Mouse (Mus musculus): Measurements from ENCODE around the gene Ppp1ca.

Gene Ppp1ca

GRCm38 (mm10) chr19:4162646-4163542 is 29.0 kb upstream of the Ppp1ca start, which contains the start of gene Rps6kb2:
Gene Rps6kb2, minus strand, starts transcription at chr19:4163354.
- Histone ChIP-seq H3K27me3 (ENCODE audit: insufficient read depth, low read length) (no peaks in the 10 kb centered on the region), H3K36me3 (ENCODE audit: insufficient read depth, low read length) (peaks cover 38% of the 10 kb centered on the region), H3K4me1 (replicated peaks; ENCODE audit: low read depth, low read length) (peaks cover 60% of the 10 kb centered on the region), H3K9me3 (ENCODE audit: low read length) (no peaks in the 10 kb centered on the region), H3K4me3 (replicated peaks; ENCODE audit: low read length) (peak within 1 kb of the TSS; percentile 89)
- TF ChIP-seq POU5F1 (IDR thresholded peaks at IDR 0.05; ENCODE audit: borderline replicate concordance, low read length) (no peak), CTCF (conservative IDR thresholded peaks at IDR 0.05; ENCODE audit: low read length) (no peak), NANOG (IDR thresholded peaks at IDR 0.05; ENCODE audit: borderline replicate concordance, low read length) (no peak)

- H3K27me3 ChIP-seq (ENCODE audit: insufficient read depth, low read length): no peaks in the 10 kb centered on the region
- peaks cover 32% of the 10 kb centered on the region for H3K36me3 ChIP-seq (ENCODE audit: insufficient read depth, low read length)
- peak overlapping the region; percentile 89 for H3K4me3 ChIP-seq (replicated peaks; ENCODE audit: low read length)
- TF ChIP-seq POU5F1 (IDR thresholded peaks at IDR 0.05; ENCODE audit: borderline replicate concordance, low read length): no peak
- no peak for TF ChIP-seq NANOG (IDR thresholded peaks at IDR 0.05; ENCODE audit: borderline replicate concordance, low read length)
- no peak for TF ChIP-seq CTCF (conservative IDR thresholded peaks at IDR 0.05; ENCODE audit: low read length)
- H3K9me3 ChIP-seq (ENCODE audit: low read length): no peaks in the 10 kb centered on the region
- H3K4me1 ChIP-seq (replicated peaks; ENCODE audit: low read depth, low read length): peaks cover 66% of the 10 kb centered on the region
These were observed 28.4 kb upstream of the Ppp1ca start for GRCm38 (mm10) chr19:4163543-4163887.

DNA sequence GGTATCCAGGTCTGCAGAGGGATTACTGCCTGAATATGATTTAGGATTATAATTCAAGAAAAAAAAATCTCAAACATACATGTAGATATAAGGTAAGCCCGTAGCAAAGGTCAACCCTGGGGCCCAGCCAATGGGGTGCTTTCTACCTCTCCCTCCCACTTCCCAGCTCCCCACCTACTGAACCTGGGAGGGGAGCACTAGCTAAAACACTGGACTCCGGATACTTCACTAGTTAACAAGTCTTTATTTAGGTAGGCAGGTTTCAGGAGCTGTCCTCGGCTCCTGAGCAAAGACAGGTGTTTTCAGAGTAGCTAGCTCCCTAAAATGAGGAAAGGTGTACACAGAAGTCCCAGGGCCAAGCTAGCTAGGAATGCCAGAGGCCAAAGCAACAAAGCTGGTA is 27.8 kb upstream of the Ppp1ca start:
- Histone ChIP-seq H3K27me3 (ENCODE audit: insufficient read depth, low read length) (no peaks in the 10 kb centered on the region), H3K4me3 (replicated peaks; ENCODE audit: low read length) (peak overlapping the region; percentile 89), H3K4me1 (replicated peaks; ENCODE audit: low read depth, low read length) (peaks cover 70% of the 10 kb centered on the region), H3K9me3 (ENCODE audit: low read length) (no peaks in the 10 kb centered on the region), H3K36me3 (ENCODE audit: insufficient read depth, low read length) (peaks cover 26% of the 10 kb centered on the region)
- no peak for TF ChIP-seq CTCF (conservative IDR thresholded peaks at IDR 0.05; ENCODE audit: low read length)
- no peak for TF ChIP-seq POU5F1 (IDR thresholded peaks at IDR 0.05; ENCODE audit: borderline replicate concordance, low read length)
- TF ChIP-seq NANOG (IDR thresholded peaks at IDR 0.05; ENCODE audit: borderline replicate concordance, low read length): no peak

DNA sequence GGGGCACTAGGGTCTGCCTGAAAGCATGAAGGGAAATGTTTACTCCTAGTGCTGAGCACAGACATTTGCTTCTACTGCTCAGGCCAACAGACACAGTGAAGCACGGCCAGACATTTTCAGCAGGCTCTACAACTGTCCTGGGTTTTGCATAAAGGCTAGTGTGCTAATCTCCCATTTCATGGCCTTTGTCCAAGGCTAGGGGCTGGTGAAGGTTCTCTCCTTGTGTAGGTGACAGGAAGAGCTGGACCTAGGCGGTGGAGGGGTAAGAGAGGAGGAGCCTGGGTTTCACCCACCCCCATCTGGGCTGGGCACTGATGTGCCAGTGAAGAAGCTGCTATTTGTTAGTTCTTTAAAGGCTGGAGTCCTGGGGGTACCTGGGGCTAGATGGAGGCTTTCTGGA is 27.1 kb upstream of the Ppp1ca start:
- Histone ChIP-seq H3K4me1 (replicated peaks; ENCODE audit: low read depth, low read length) (peaks cover 70% of the 10 kb centered on the region), H3K4me3 (replicated peaks; ENCODE audit: low read length) (no peak overlapping the region), H3K36me3 (ENCODE audit: insufficient read depth, low read length) (peaks cover 20% of the 10 kb centered on the region), H3K9me3 (ENCODE audit: low read length) (no peaks in the 10 kb centered on the region), H3K27me3 (ENCODE audit: insufficient read depth, low read length) (no peaks in the 10 kb centered on the region)
- TF ChIP-seq CTCF (conservative IDR thresholded peaks at IDR 0.05; ENCODE audit: low read length) (no peak), NANOG (IDR thresholded peaks at IDR 0.05; ENCODE audit: borderline replicate concordance, low read length) (no peak), POU5F1 (IDR thresholded peaks at IDR 0.05; ENCODE audit: borderline replicate concordance, low read length) (no peak)

DNA sequence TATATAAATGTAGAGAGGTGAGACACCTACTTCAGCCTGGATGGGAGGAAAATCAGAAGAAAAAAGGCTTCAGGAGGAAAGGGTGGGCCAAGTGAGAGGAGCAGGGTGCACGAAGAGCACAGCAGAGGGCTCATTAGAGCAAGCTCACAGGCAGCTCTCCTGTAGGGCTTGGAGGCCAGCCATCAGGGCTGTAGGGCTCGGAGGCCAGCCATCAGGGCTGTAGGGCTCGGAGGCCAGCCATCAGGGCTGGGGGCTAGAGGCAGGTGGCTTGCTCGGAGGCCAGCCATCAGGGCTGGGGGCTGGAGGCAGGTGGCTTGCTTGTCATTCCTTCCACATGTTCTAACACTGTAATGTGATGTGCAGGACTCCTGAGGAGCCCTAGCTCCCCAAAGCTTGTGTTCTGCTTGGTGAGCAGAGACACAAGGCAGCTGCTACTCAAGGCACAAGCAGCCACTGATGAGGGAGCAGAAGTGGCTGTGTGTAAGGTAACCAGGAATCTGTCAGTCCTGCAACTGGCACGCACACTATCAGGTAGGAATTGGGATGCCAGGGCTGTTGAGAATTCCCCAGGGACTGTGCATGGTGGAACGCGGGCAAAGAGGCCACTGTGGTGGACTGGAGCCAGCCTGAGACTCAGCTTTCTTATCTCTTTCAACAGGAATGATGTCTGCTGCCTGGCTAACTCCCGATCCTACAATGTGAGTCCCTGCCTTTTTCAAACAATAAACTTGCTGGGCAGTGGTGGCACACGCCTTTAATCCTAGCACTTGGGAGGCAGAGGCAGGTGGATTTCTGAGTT is 25.0 kb upstream of the Ppp1ca start:
- Histone ChIP-seq H3K4me1 (replicated peaks; ENCODE audit: low read depth, low read length) (peaks cover 80% of the 10 kb centered on the region), H3K27me3 (ENCODE audit: insufficient read depth, low read length) (peaks cover 6% of the 10 kb centered on the region; the same call in 1 of the 2 replicates), H3K4me3 (replicated peaks; ENCODE audit: low read length) (no peak overlapping the region), H3K9me3 (ENCODE audit: low read length) (no peaks in the 10 kb centered on the region), H3K36me3 (ENCODE audit: insufficient read depth, low read length) (0 out of 2 replicates have a peak, but pooled peaks cover under 1% of the 10 kb centered on the region)
- no peak for TF ChIP-seq CTCF (conservative IDR thresholded peaks at IDR 0.05; ENCODE audit: low read length)
- no peak for TF ChIP-seq POU5F1 (IDR thresholded peaks at IDR 0.05; ENCODE audit: borderline replicate concordance, low read length)
- no peak for TF ChIP-seq NANOG (IDR thresholded peaks at IDR 0.05; ENCODE audit: borderline replicate concordance, low read length)

DNA sequence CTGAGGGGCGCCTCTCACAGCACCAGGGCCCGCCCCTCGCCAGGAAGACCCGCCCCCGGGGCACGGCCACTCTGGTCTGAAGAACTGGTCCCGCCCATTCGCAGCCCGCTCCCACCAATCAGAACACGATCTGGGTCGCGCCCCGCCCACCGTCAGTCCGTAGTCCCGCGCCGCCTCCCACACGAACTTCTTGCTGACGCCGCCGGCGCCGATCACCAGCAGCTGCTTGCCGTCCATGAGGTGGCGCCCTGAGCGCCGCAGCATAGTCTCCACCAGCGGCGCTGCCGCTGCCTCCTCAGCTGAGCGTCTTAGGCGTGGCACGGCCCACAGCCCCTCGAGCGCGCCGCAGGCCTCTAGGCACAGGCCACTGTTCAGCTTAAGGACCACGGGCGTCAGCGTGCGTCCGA is 22.5 kb upstream of the Ppp1ca start:
- no peak for TF ChIP-seq POU5F1 (IDR thresholded peaks at IDR 0.05; ENCODE audit: borderline replicate concordance, low read length)
- no peak for TF ChIP-seq NANOG (IDR thresholded peaks at IDR 0.05; ENCODE audit: borderline replicate concordance, low read length)
- no peak for TF ChIP-seq CTCF (conservative IDR thresholded peaks at IDR 0.05; ENCODE audit: low read length)
- peaks cover 6% of the 10 kb centered on the region; the same call in 1 of the 2 replicates for H3K27me3 ChIP-seq (ENCODE audit: insufficient read depth, low read length)
- peak overlapping the region; percentile 84 for H3K4me3 ChIP-seq (replicated peaks; ENCODE audit: low read length)
- H3K36me3 ChIP-seq (ENCODE audit: insufficient read depth, low read length): no peaks in the 10 kb centered on the region
- no peaks in the 10 kb centered on the region for H3K9me3 ChIP-seq (ENCODE audit: low read length)
- peaks cover 84% of the 10 kb centered on the region for H3K4me1 ChIP-seq (replicated peaks; ENCODE audit: low read depth, low read length)

DNA sequence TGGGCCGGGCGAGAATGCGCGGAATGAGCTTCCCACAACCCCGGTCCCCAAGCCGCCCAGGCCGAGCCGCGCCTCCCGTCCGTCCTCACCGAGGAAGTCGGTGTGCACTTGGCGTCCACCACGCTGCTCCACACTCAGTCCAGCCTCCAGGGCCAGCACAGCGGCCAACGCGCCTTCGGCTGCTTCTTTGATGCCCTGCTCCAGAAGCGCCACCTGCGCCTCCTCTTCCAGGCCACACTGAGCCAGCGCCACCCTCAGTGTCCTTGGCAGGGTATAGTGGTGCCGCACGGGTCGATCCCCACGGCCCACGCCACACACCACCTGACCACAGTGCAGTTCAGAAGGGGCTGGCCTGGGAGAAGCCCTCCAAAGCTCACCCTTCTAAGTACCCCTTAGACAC is 22.1 kb upstream of the Ppp1ca start:
- Histone ChIP-seq H3K4me1 (replicated peaks; ENCODE audit: low read depth, low read length) (peaks cover 84% of the 10 kb centered on the region), H3K36me3 (ENCODE audit: insufficient read depth, low read length) (no peaks in the 10 kb centered on the region), H3K27me3 (ENCODE audit: insufficient read depth, low read length) (peaks cover 6% of the 10 kb centered on the region; the same call in 1 of the 2 replicates), H3K9me3 (ENCODE audit: low read length) (no peaks in the 10 kb centered on the region), H3K4me3 (replicated peaks; ENCODE audit: low read length) (peak overlapping the region; percentile 84)
- TF ChIP-seq NANOG (IDR thresholded peaks at IDR 0.05; ENCODE audit: borderline replicate concordance, low read length): no peak
- no peak for TF ChIP-seq CTCF (conservative IDR thresholded peaks at IDR 0.05; ENCODE audit: low read length)
- no peak for TF ChIP-seq POU5F1 (IDR thresholded peaks at IDR 0.05; ENCODE audit: borderline replicate concordance, low read length)

DNA sequence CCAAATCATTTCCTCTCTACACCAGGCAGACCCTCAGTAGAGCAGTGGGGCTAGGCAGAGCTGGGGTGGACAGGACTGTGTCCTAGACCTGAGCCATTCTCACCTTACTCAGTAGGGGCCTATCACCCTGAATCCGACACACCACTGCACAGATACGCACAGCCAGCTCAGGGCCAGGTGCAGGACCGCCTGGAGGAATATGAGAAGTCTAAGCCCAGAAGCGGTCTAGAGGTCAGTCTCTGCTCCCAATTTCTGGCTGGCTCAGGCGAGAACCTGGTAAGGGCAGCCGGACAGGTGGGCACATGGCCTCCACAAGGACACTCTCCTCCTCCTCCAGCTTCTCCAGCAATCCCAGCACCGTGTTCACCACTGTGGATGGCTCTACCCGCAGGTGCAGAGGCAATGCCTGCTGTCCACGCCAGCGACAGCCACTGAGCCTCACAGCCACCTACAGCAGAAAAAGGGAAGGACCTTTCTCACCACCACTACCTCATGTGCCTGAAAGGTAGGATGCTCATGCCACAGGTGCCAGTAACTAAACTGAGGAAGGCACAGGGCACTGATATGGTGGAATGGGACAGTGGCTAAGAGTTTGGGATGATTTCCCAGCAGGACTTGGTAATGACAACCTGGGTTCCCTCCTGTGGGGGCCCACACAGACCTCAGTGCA is 21.0 kb upstream of the Ppp1ca start:
- Histone ChIP-seq H3K4me3 (replicated peaks; ENCODE audit: low read length) (peak overlapping the region; percentile 84), H3K36me3 (ENCODE audit: insufficient read depth, low read length) (no peaks in the 10 kb centered on the region), H3K4me1 (replicated peaks; ENCODE audit: low read depth, low read length) (peaks cover 84% of the 10 kb centered on the region), H3K9me3 (ENCODE audit: low read length) (no peaks in the 10 kb centered on the region), H3K27me3 (ENCODE audit: insufficient read depth, low read length) (peaks cover 7% of the 10 kb centered on the region; the same call in 1 of the 2 replicates)
- TF ChIP-seq POU5F1 (IDR thresholded peaks at IDR 0.05; ENCODE audit: borderline replicate concordance, low read length): no peak
- TF ChIP-seq CTCF (conservative IDR thresholded peaks at IDR 0.05; ENCODE audit: low read length): no peak
- no peak for TF ChIP-seq NANOG (IDR thresholded peaks at IDR 0.05; ENCODE audit: borderline replicate concordance, low read length)
